Mouse (Mus musculus): Measurements from ENCODE around the gene 4930503B20Rik.

DNA sequence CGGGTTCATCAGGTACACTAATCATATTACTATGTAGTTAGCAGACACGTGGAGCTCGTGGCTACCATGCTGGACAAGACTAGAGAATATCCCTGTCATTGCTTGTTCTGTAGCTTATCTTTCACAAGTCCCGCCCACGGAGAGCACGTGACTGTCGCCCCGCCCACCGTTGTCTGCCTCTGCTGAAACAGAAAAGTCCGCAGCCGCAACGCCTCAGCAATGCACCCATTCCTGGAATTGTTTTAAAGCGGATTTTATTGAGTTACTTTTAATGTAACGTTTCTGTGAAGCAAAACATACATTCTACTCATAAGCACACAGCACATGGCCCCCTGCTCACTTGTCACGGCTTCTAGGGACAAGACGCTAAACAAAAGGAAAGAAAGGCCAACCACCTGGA is 28.5 kb upstream of the 4930503B20Rik start:
- TF ChIP-seq CTCF (IDR thresholded peaks at IDR 0.05; ENCODE audit: low read depth) (no peak), EP300 (IDR thresholded peaks at IDR 0.05; ENCODE audit: low read depth) (no peak)

Measured in liver, postnatal 0 days (tissue).